Mouse (Mus musculus): ENCODE results near the gene Ppard. TPM values are rescaled to one million over a fixed set of nuclear protein-coding genes. Genes with fewer than 3 reads are reported as not detected.

The Ppard gene
- polyA plus RNA-seq, 1 experiment from 2014 or later: 1.7 TPM

GRCm38 (mm10) chr17:28246640-28247039 is 14.1 kb downstream of the Ppard start:
- no peak overlapping the region for H3K4me2 ChIP-seq
- ATAC-seq (ENCODE audit: low FRiP score) (no peak), DNase-seq (ENCODE audit: low spot score, missing footprints) (no peak)
- 87% methylated on average over 11 of the region's 11 CpGs for WGBS
- no peak overlapping the region for H3K4me3 ChIP-seq (ENCODE audit: low read depth, low read length)
- H3K9me3 ChIP-seq (ENCODE audit: control insufficient read depth, low read length): no peaks in the 10 kb centered on the region
- H3K36me3 ChIP-seq (ENCODE audit: control insufficient read depth, insufficient read depth, low read length): no peaks in the 10 kb centered on the region
- no peaks in the 10 kb centered on the region for H3K4me1 ChIP-seq (ENCODE audit: control insufficient read depth, insufficient read depth, low read length)
- H3K27me3 ChIP-seq (ENCODE audit: control insufficient read depth, insufficient read depth, low read length): no peaks in the 10 kb centered on the region
- H3K9ac ChIP-seq (ENCODE audit: low read length): no peak overlapping the region
- H3K27ac ChIP-seq (ENCODE audit: low read depth, low read length): no peak overlapping the region

DNA sequence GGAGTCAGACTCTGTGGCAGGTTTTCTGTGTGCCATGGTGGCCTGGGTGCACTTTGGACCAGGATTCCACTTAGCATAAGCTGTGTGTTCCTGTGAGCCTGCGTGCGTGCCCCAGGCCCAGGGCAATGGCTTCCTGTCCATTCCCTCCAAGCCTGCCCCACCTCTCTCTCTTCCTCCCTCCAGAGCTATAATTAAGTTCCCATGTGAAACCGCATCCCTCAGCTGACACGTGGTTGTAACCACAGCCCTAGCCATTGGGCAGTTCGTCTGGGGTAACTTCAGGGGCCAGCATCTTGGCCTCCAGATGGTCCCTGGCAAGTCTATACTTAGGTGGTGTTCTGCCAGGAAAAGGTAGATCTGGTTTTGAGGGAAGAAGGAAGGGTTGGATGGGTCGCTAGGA is 15.1 kb downstream of the Ppard start:
- Histone ChIP-seq H3K27ac (ENCODE audit: low read depth, low read length) (no peak overlapping the region), H3K27me3 (ENCODE audit: control insufficient read depth, insufficient read depth, low read length) (no peaks in the 10 kb centered on the region), H3K4me1 (ENCODE audit: control insufficient read depth, insufficient read depth, low read length) (no peaks in the 10 kb centered on the region), H3K4me2 (no peak overlapping the region), H3K4me3 (ENCODE audit: low read depth, low read length) (no peak overlapping the region), H3K9ac (ENCODE audit: low read length) (no peak overlapping the region), H3K9me3 (ENCODE audit: control insufficient read depth, low read length) (no peaks in the 10 kb centered on the region), H3K36me3 (ENCODE audit: control insufficient read depth, insufficient read depth, low read length) (no peaks in the 10 kb centered on the region)
- no peak for ATAC-seq (ENCODE audit: low FRiP score)
- DNase-seq (ENCODE audit: low spot score, missing footprints): peak; percentile 44
- WGBS: 67% methylated on average over 6 of the region's 6 CpGs

DNA sequence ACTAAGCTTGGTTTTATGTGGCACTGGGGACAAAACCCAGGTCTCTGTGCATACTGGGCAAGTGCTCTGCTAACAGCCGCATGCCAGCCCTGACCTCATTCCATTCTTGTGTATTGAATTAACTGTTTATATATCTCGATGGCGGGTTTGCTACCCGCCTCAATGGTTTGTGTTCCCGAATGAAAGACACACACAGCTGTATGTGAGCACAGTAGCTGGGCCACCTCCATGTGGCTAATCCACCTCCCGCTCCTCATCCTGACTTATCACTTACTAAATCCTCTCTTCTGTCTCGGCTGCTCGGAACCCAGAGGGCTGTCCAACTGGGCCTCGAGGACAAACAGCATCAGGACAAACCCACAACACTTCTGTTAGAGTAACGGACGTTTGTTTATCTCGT is 16.6 kb downstream of the Ppard start:
- ATAC-seq (ENCODE audit: low FRiP score): no peak
- WGBS: 85% methylated on average over 12 of the region's 12 CpGs
- no peak overlapping the region for H3K27ac ChIP-seq (ENCODE audit: low read depth, low read length)
- no peak overlapping the region for H3K4me2 ChIP-seq
- no peaks in the 10 kb centered on the region for H3K9me3 ChIP-seq (ENCODE audit: control insufficient read depth, low read length)
- H3K36me3 ChIP-seq (ENCODE audit: control insufficient read depth, insufficient read depth, low read length): no peaks in the 10 kb centered on the region
- H3K9ac ChIP-seq (ENCODE audit: low read length): no peak overlapping the region
- no peak overlapping the region for H3K4me3 ChIP-seq (ENCODE audit: low read depth, low read length)
- no peaks in the 10 kb centered on the region for H3K27me3 ChIP-seq (ENCODE audit: control insufficient read depth, insufficient read depth, low read length)
- peak; percentile 44 for DNase-seq (ENCODE audit: low spot score, missing footprints)
- H3K4me1 ChIP-seq (ENCODE audit: control insufficient read depth, insufficient read depth, low read length): no peaks in the 10 kb centered on the region

DNA sequence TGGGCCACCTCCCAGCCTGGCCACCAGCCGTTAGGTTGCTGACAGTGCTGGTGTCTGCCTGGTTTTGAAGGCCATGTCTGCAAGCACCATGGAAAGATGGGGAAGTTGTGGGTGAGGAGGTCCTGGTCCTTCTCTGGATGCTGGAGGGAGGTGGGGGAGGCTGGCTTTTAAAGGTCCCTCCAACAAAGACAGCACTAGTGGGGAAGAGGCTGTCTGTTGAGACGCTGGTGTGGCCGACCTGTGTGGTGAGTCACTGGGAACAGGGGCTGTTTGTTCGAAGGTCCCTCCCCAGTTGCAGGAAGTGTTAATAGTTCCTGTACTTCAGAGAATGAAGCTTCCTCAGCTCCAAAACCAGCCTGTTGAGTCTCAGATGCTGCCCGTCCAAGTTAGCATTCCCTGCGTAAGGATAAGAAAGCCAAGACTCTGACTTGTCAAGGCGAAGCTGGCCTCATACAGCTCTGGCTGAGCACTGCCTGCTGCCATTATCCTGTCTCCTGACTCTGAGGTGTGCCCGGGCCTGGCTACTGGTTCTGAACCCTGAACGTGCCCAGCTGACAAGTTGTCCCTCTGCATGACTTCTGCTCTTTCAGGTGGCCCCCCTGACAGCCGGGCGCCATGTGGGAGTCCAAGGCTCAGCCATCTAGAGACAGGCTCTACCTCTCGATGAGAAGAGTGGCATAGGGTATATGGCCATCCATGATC is 19.2 kb downstream of the Ppard start:
- no peak for DNase-seq (ENCODE audit: low spot score, missing footprints)
- Histone ChIP-seq H3K27me3 (ENCODE audit: control insufficient read depth, insufficient read depth, low read length) (no peaks in the 10 kb centered on the region), H3K4me2 (no peak overlapping the region), H3K36me3 (ENCODE audit: control insufficient read depth, insufficient read depth, low read length) (no peaks in the 10 kb centered on the region), H3K4me1 (ENCODE audit: control insufficient read depth, insufficient read depth, low read length) (no peaks in the 10 kb centered on the region), H3K4me3 (ENCODE audit: low read depth, low read length) (no peak overlapping the region), H3K27ac (ENCODE audit: low read depth, low read length) (no peak overlapping the region), H3K9ac (ENCODE audit: low read length) (no peak overlapping the region), H3K9me3 (ENCODE audit: control insufficient read depth, low read length) (no peaks in the 10 kb centered on the region)
- whole genome bisulfite sequencing: 88% methylated on average over 12 of the region's 12 CpGs
- no peak for ATAC-seq (ENCODE audit: low FRiP score)

DNA sequence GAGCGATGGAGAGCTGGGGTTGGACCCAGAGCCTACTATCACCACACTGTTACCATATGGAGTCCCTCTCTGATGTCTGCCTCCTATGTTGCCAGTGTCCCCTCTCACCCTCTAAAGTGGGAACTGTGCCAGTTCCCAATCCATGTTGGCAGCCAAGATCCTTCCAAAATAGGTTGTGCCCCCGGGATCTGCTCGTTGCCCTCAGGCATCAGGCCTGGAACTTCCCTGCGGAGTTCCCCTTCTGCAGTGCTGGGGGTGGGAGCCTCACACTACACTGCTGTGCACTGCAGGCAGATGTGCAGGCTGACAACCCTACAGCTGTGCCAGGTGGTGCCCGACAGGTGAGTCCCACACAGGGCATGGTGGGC is 19.8 kb downstream of the Ppard start:
- H3K9ac ChIP-seq (ENCODE audit: low read length): no peak overlapping the region
- ATAC-seq (ENCODE audit: low FRiP score) (no peak), DNase-seq (ENCODE audit: low spot score, missing footprints) (no peak)
- H3K4me2 ChIP-seq: no peak overlapping the region
- no peaks in the 10 kb centered on the region for H3K4me1 ChIP-seq (ENCODE audit: control insufficient read depth, insufficient read depth, low read length)
- 92% methylated on average over 5 of the region's 5 CpGs for WGBS
- H3K36me3 ChIP-seq (ENCODE audit: control insufficient read depth, insufficient read depth, low read length): no peaks in the 10 kb centered on the region
- H3K27me3 ChIP-seq (ENCODE audit: control insufficient read depth, insufficient read depth, low read length): no peaks in the 10 kb centered on the region
- no peak overlapping the region for H3K4me3 ChIP-seq (ENCODE audit: low read depth, low read length)
- no peak overlapping the region for H3K27ac ChIP-seq (ENCODE audit: low read depth, low read length)
- H3K9me3 ChIP-seq (ENCODE audit: control insufficient read depth, low read length): no peaks in the 10 kb centered on the region

GRCm38 (mm10) chr17:28253216-28253615 is 20.7 kb downstream of the Ppard start:
- ATAC-seq (ENCODE audit: low FRiP score): peak; percentile 58; the same call in 1 of the 2 replicates
- Histone ChIP-seq H3K27ac (ENCODE audit: low read depth, low read length) (no peak overlapping the region), H3K9ac (ENCODE audit: low read length) (no peak overlapping the region), H3K27me3 (ENCODE audit: control insufficient read depth, insufficient read depth, low read length) (no peaks in the 10 kb centered on the region), H3K4me2 (no peak overlapping the region), H3K4me3 (ENCODE audit: low read depth, low read length) (no peak overlapping the region), H3K36me3 (ENCODE audit: control insufficient read depth, insufficient read depth, low read length) (no peaks in the 10 kb centered on the region), H3K4me1 (ENCODE audit: control insufficient read depth, insufficient read depth, low read length) (no peaks in the 10 kb centered on the region), H3K9me3 (ENCODE audit: control insufficient read depth, low read length) (no peaks in the 10 kb centered on the region)
- WGBS: 81% methylated on average over 7 of the region's 7 CpGs
- no peak for DNase-seq (ENCODE audit: low spot score, missing footprints)

DNA sequence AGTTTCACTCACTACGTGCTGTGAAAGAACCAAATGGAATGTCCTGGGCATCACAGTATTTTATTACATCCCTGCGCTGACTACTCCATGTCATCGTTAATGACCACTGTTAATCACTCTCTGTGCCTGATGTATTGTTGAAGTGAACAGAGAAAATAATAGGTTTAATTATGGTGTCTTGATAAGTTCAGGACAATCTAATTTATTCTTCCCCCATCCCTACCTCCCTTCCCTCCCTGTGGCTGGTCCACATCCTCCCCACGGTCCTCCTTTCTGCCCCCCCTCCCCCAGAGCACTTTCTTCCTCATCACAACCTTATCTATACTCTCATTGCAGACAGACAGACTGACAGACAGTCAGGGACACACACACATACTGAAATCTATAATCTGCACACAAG is 22.3 kb downstream of the Ppard start:
- Histone ChIP-seq H3K4me1 (ENCODE audit: control insufficient read depth, insufficient read depth, low read length) (no peaks in the 10 kb centered on the region), H3K27ac (ENCODE audit: low read depth, low read length) (no peak overlapping the region), H3K27me3 (ENCODE audit: control insufficient read depth, insufficient read depth, low read length) (no peaks in the 10 kb centered on the region), H3K9me3 (ENCODE audit: control insufficient read depth, low read length) (no peaks in the 10 kb centered on the region), H3K9ac (ENCODE audit: low read length) (no peak overlapping the region), H3K4me2 (no peak overlapping the region), H3K4me3 (ENCODE audit: low read depth, low read length) (no peak overlapping the region), H3K36me3 (ENCODE audit: control insufficient read depth, insufficient read depth, low read length) (no peaks in the 10 kb centered on the region; the same call in 1 of the 2 replicates)
- WGBS: 81% methylated on average over 4 of the region's 4 CpGs
- ATAC-seq (ENCODE audit: low FRiP score) (no peak), DNase-seq (ENCODE audit: low spot score, missing footprints) (no peak)

- Histone ChIP-seq H3K9me3 (ENCODE audit: control insufficient read depth, low read length) (no peaks in the 10 kb centered on the region), H3K27me3 (ENCODE audit: control insufficient read depth, insufficient read depth, low read length) (no peaks in the 10 kb centered on the region), H3K4me3 (ENCODE audit: low read depth, low read length) (no peak overlapping the region), H3K27ac (ENCODE audit: low read depth, low read length) (no peak overlapping the region), H3K4me2 (no peak overlapping the region), H3K36me3 (ENCODE audit: control insufficient read depth, insufficient read depth, low read length) (no peaks in the 10 kb centered on the region; the same call in 1 of the 2 replicates), H3K9ac (ENCODE audit: low read length) (no peak overlapping the region), H3K4me1 (ENCODE audit: control insufficient read depth, insufficient read depth, low read length) (no peaks in the 10 kb centered on the region)
- ATAC-seq (ENCODE audit: low FRiP score) (no peak), DNase-seq (ENCODE audit: low spot score, missing footprints) (peak; percentile 77)
- 51% methylated on average over 5 of the region's 5 CpGs for WGBS
Observed at GRCm38 (mm10) chr17:28255651-28256050, 23.2 kb downstream of the Ppard start.

- H3K36me3 ChIP-seq (ENCODE audit: control insufficient read depth, insufficient read depth, low read length): no peaks in the 10 kb centered on the region; the same call in 1 of the 2 replicates
- whole genome bisulfite sequencing: 82% methylated on average over 13 of the region's 13 CpGs
- no peak for DNase-seq (ENCODE audit: low spot score, missing footprints)
Observed at GRCm38 (mm10) chr17:28256651-28257328, 24.3 kb downstream of the Ppard start.

More at GRCm38 (mm10) chr17:28256651-28257328, 24.3 kb downstream of the Ppard start:
- no peak overlapping the region for H3K4me2 ChIP-seq
- H3K4me3 ChIP-seq (ENCODE audit: low read depth, low read length): no peak overlapping the region
- no peak overlapping the region for H3K27ac ChIP-seq (ENCODE audit: low read depth, low read length)
- H3K27me3 ChIP-seq (ENCODE audit: control insufficient read depth, insufficient read depth, low read length): no peaks in the 10 kb centered on the region
- no peak overlapping the region for H3K9ac ChIP-seq (ENCODE audit: low read length)
- no peaks in the 10 kb centered on the region for H3K9me3 ChIP-seq (ENCODE audit: control insufficient read depth, low read length)
- no peaks in the 10 kb centered on the region for H3K4me1 ChIP-seq (ENCODE audit: control insufficient read depth, insufficient read depth, low read length)
- ATAC-seq (ENCODE audit: low FRiP score): no peak
